In the genomic region with DNA sequence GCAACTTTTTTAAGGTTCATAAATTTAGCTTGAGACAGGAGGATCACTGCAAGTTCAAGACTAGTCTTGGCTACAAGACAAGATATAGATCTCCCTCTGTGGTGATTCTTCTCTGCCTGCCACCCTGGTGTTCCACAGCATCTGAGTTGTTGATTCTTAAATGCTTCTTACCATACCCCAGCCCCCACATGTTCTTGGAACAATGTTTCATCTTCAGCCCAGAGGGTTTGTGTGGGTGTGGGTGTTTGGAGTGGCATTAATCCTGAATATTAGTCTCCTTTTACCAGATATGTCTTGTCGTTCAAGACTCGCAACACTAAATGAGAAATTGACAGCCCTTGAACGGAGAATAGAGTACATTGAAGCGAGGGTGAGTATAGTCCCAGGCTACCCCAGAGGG, we compare ENCODE assay signal across 24 mouse cellular contexts. TPM values are rescaled to one million over a fixed set of nuclear protein-coding genes. Genes with fewer than 3 reads are reported as not detected.
"Had no signal": no experiment of that assay in that cellular context is flagged by ENCODE, and none has a peak within 500 bp of the region (broad histone marks: within the 10 kb centered on the region; RNA-seq: fewer than 3 reads in every experiment).

No protein-coding gene starts in this region.

- H3K4me3 ChIP-seq: midbrain, embryonic 10.5 days; midbrain, embryonic 12.5 days; myocyte; neural tube, embryonic 13.5 days; neural tube, embryonic 15.5 days had no signal

- DNase-seq: lung, adult 18-20 months; lung, embryonic 14.5 days; lung, postnatal 10 days; lung, postnatal 4 days; midbrain, embryonic 14.5 days; retina, postnatal 1 day; right cerebral cortex, postnatal 25 days; right cerebral cortex, postnatal 4 days; spleen, adult 18-20 months; thymus, adult 18-20 months; thymus, postnatal 14 days; thymus, postnatal 36 days had no signal

- H3K27ac ChIP-seq: liver, embryonic 14.5 days; midbrain, embryonic 10.5 days; midbrain, embryonic 12.5 days; neural tube, embryonic 13.5 days; neural tube, embryonic 15.5 days had no signal

- H3K4me1 ChIP-seq: midbrain, embryonic 10.5 days; midbrain, embryonic 12.5 days; neural tube, embryonic 13.5 days; neural tube, embryonic 15.5 days had no signal

RNA-seq across cellular contexts. Expression of gene Fancd2os, which starts 15.0 kb away (rescaled TPM):
- total RNA-seq: megakaryocyte, adult 5-6 weeks; megakaryocyte-erythroid progenitor cell, adult 5-6 weeks had no signal
- polyA plus RNA-seq: liver, embryonic 16.5 days; midbrain, embryonic 12.5 days; midbrain, embryonic 14.5 days; midbrain, embryonic 16.5 days; neural tube, embryonic 11.5 days; neural tube, embryonic 15.5 days; small intestine, adult 2 months had no signal
